Mouse (Mus musculus): ENCODE data around the gene Prp2.
"Not testable (repeated sequence)": the region's sequence is repeated elsewhere in the genome, so short reads cannot be mapped to it uniquely, and the experiment has no call there.

The Prp2 gene

GRCm38 (mm10) chr6:132595613-132596012, at the start of gene Prp2:
TSS of gene Prp2 (plus strand) at chr6:132595913.
- not testable (repeated sequence) for DNase-seq (ENCODE audit: low spot score)

DNA sequence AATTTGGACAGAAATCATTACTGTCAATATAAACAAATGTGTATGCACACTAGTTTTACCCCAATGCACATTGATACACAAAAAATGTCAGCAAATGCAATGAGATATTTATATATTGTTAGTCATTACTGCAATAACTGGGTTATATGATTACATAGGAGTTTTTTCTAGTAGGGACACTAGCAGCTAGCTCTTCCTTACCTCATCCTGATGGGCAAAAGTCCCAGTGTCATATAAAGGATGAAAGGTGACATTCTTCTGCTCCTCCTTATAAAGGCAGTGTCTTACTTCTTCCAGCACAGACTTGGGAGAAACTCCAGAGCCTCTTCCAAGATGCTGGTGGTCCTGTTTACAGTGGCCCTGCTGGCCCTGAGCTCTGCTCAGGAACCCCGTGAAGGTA, 26.2 kb upstream of the Prp2 start, which contains the start of gene Prh1:
Gene Prh1 (plus strand): TSS at position 301 of the 400 bp plus-strand sequence.
- not testable (repeated sequence) for DNase-seq (ENCODE audit: low spot score)

- DNase-seq (ENCODE audit: low spot score) = no peak
These were observed 53.7 kb downstream of the Prp2 start for GRCm38 (mm10) chr6:132649399-132649798.

Data from ovary, postnatal 14 days (tissue).